Mouse (Mus musculus): Measurements from ENCODE around the gene Lrrc27.

DNA sequence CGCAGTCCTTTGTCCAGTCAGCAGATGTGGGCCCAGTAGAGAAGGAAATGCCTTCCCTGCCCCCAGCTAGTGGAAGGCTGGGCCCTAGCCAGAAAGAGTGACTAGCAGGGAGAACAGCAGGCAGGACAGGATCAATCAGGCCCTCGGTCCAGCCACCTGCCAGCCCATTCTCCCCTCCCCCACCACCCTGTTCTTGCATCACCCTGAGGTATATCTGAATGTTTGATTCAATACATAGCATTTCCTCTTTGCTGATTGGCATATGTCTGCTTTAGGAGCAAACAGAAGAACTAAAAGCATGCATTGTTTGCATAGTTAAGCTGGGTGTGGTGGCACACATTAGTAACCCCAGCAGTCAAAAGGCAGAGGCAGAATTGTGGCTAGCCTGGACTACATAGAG, 68.4 kb downstream of the Lrrc27 start:
- TF ChIP-seq CTCF (conservative IDR thresholded peaks at IDR 0.05; ENCODE audit: insufficient read depth, insufficient read length, low read depth, low read length), result no peak
- TF ChIP-seq POLR2A (IDR thresholded peaks at IDR 0.05; ENCODE audit: low read depth, low read length), result no peak

Data from kidney, adult 2 months (tissue).